Mouse (Mus musculus): ENCODE results near the gene Jkamp.

The Jkamp gene

GRCm38 (mm10) chr12:72086166-72086825, 907 bp downstream of the Jkamp start:
- DNase-seq (ENCODE audit: low read depth, low spot score) = no peak

DNA sequence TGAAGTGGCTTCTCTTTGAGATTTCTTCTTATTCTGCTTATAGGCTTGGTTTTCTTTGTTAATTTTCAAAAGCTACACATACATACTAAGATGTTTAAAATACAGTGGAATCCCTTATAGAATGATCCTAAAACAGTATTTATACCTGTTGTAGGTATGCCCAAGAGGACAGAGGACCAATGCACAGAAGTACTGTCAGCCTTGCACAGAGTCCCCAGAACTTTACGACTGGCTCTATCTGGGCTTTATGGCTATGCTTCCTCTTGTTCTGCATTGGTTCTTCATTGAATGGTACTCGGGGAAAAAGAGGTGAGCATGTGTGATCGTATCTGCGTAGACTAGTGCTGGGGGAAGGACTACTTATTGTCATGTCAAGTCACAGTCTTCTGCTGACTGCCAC, 4.4 kb downstream of the Jkamp start:
- no peak for DNase-seq (ENCODE audit: low read depth, low spot score)

GRCm38 (mm10) chr12:72096966-72097365, 11.6 kb downstream of the Jkamp start:
- no peak for DNase-seq (ENCODE audit: low read depth, low spot score)

- no peak for DNase-seq (ENCODE audit: low read depth, low spot score)
Measured at GRCm38 (mm10) chr12:72102776-72103175, 17.4 kb downstream of the Jkamp start.

DNA sequence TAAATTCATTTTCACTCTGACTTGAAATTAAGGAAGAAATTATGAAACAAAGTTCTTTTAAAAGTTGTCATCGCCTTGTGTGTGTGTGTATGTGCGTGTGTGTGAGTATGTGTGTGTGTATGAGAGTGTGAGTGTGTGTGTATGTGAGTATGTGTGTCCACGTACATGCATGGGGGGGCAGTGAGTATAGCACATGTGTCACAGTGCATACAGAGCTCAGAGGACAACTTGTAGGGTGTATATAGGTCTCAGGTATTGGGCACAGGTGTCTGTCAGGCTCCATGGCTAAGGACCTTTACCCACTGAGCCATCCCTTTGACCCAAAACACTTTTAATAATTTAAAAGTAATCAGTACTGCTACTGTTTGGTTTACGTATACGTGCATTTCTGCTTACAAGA, 18.6 kb downstream of the Jkamp start:
- no peak for DNase-seq (ENCODE audit: low read depth, low spot score)

GRCm38 (mm10) chr12:72104525-72105281, 19.3 kb downstream of the Jkamp start:
- DNase-seq (ENCODE audit: low read depth, low spot score) = no peak

DNA sequence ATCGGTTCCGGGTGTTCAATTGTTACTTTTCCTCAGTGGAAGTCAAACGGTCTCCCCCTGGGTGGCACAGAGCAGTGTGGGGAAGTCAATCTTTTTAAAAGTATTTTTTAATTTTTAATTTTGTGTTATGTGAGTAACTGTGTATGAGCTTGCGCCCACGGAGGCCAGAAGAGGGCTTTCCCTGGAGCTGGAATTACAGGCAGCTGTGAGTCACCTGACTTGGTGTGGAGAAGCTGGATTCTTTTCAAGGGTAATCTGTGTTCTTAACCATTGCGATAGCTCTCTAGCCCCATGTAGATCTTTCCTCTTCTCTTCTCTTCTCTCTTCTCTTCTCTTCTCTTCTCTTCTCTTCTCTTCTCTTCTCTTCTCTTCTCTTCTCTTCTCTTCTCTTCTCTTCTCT, 29.7 kb downstream of the Jkamp start:
- DNase-seq (ENCODE audit: low read depth, low spot score) = no peak

GRCm38 (mm10) chr12:72115686-72116345, 30.4 kb downstream of the Jkamp start:
- no peak for DNase-seq (ENCODE audit: low read depth, low spot score)

DNA sequence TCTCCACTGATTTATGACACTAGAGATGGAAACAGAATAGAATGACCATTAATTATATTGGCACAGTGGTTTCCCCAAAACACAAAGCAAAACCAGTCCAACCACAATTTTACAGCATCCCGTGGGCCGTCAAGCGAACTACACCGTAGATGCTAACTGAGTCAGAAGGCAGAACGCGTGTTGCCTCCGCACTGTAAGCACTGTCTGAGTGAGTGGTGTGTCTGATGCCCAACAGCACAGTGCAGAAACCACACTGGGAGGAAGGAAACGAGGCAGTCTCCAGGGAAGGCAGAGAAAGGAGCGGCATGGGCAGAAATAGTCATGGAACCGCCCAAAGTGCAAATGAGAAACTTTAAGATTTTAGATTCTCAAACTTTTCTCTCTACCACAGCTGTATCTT, 43.8 kb downstream of the Jkamp start:
- no peak for DNase-seq (ENCODE audit: low read depth, low spot score)

DNA sequence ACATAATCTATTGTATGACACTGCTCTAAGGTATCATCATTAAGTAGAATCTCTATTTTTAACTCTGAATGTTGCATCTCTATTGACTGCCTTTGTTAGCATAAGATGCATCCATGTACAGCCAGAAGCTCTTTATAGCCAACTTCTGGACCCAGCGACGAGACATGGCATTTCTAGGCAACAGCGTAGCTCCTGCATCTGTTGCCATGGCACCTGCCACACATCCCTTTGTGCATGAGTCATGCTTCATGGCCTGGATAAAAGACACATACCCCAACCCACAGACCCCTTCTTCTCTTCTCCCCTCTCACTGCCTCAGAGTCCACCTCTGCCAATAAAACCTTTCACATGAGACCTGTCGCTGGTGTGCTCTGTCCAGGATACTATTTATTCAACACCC, 65.4 kb downstream of the Jkamp start:
- DNase-seq (ENCODE audit: low read depth, low spot score) = no peak

All from c-Kit-negative CD71-positive TER-119-positive erythroid progenitor cells, embryonic 14.5 days (primary cell).